Mouse (Mus musculus): ENCODE results near the gene Rbm18. TPM values are rescaled to one million over a fixed set of nuclear protein-coding genes. Genes with fewer than 3 reads are reported as not detected.

The Rbm18 gene
- 30.2 and 38.8 TPM in 2 replicates for polyA plus RNA-seq (2021; fragmentation: Nextera tagmentation)
- long read RNA-seq, experiment 1, transcript Rbm18-202 (5 exons, 781 nt): minor isoform, 24 of 461 reads
- long read RNA-seq, experiment 1, transcript Rbm18-203 (6 exons, 714 nt): minor isoform, 12 of 461 reads
- long read RNA-seq, experiment 1, transcript Rbm18-201 (6 exons, 2,617 nt): major isoform, 380 of 461 reads
- long read RNA-seq, experiment 1, partial matches to known transcripts: 11 of 461 reads
- long read RNA-seq, experiment 1, other reads (novel, unspliced or antisense): 34 of 461 reads
- long read RNA-seq, experiment 2, transcript Rbm18-201 (6 exons, 2,617 nt): major isoform, 55 of 70 reads
- long read RNA-seq, experiment 2, partial matches to known transcripts: 3 of 70 reads
- long read RNA-seq, experiment 2, other reads (novel, unspliced or antisense): 7 of 70 reads

DNA sequence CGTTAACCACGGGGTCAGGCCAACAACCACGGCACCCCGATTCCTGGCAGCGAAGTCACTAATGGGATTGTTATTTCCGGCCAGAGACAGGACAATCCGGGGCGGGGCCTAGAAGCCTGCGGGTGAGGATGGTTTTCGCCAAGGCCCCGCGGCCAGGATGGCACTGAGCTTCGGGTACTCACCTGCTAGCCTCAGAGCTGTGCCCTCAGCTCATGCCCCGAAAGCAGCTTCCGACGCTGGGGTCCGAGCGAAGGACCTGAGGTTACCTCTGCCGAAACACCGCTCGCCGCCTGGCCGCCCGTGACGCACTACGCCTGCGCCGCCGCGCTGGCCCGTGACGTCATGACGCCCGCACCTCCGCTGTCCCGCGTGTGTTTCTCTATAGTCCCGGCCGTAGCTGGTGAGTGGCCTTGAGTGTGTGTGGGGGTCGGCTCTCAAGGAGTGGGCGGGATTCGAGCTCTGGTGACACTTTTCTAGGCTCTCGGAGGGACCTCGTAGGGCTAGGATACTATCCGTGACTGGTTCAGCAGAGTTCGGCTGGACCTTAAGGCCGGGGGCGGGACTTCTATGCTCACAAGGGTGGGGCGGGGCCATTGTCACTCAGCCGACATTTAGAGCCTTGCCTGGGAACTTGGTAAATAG lies at the start of gene Rbm18, which contains the start of gene Mrrf:
Gene Rbm18 (minus strand): TSS at position 474 of the 642 bp plus-strand sequence.
Gene Mrrf (plus strand): TSS at position 90 of the 642 bp plus-strand sequence.

DNA sequence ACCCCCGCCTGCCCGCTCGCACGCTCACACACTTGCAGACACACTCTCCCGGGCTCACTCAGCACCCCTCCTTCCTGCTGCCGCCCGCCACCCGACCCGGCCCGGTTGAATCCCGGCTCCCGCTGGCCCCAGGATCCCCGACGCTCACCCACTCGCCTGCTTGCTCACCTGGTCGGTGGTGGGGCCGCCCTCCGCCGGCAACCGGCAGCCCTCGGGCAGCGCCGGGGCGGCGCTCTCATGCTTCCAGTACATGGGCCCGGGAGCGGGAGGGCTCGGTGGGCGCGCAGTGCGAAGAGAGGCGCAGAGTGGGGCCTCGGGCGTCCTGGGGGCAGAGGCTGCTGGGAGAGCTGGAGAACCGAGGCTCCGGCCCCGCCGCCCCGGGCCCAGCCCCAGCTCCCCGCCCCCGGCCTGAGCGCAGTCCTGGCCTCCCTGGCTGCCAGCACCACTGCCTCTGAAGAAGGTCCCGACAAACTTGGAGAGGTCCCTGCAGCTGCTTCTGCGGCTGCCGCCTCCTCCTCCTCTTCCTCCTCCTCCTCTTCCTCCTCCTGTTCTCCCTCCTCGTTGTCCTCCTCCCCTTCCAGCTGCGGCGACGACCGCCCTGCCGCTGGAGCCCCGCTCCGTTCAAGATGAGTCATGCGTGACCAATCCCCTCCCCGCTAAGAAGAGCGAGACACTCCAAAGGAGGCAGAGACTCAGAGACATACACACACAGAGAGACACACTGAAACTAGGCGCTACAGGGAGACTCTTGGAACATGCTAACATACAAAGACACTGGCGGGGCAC lies 31.4 kb downstream of the Rbm18 start, which contains the start of gene Lhx6:
Gene Lhx6 (minus strand): TSS at position 453 of the 786 bp plus-strand sequence.

Other genes with a start within 250 kb of the Rbm18 start
- 5.3 and 18.0 TPM in 2 replicates for gene Ttll11, start 156.9 kb downstream of the Rbm18 start, polyA plus RNA-seq (2021; fragmentation: Nextera tagmentation)
- gene Ndufa8, start 87.4 kb downstream of the Rbm18 start, polyA plus RNA-seq (2021; fragmentation: Nextera tagmentation): 414 and 527 TPM in 2 replicates
- 2.4 and 2.7 TPM in 2 replicates for gene Morn5, start 87.3 kb downstream of the Rbm18 start, polyA plus RNA-seq (2021; fragmentation: Nextera tagmentation)
- 4.3 TPM in 2 replicates for gene Lhx6, start 31.4 kb downstream of the Rbm18 start, polyA plus RNA-seq (2021; fragmentation: Nextera tagmentation)
- 18.2 and 20.9 TPM in 2 replicates for gene Mrrf, start 384 bp downstream of the Rbm18 start, polyA plus RNA-seq (2021; fragmentation: Nextera tagmentation)
- 13.2 and 14.0 TPM in 2 replicates for gene Ptgs1, start 93.7 kb upstream of the Rbm18 start, polyA plus RNA-seq (2021; fragmentation: Nextera tagmentation)
- not detected in 2 replicates for gene Olfr338, start 236.7 kb upstream of the Rbm18 start, polyA plus RNA-seq (2021; fragmentation: Nextera tagmentation)